Mouse (Mus musculus) lung, adult 2 months (tissue): ENCODE results near the gene Tgfbr2. TPM values are rescaled to one million over a fixed set of nuclear protein-coding genes. Genes with fewer than 3 reads are reported as not detected.

Experiments used
- DNase-seq: peaks from one replicate; pipeline ENCODE4 v3.0.0; 2022
- H3K4me1 ChIP-seq: fragments of 200-500 bp; 2 replicates; pipeline ENCODE4 v1.6.1; 2011; ENCODE audit warnings: low read length; ENCODE audit not compliant: control insufficient read depth, insufficient read depth
- H3K4me3 ChIP-seq: fragments of 200-500 bp; replicated peaks from 2 replicates; pipeline ENCODE3; 2011; ENCODE audit warnings: low read depth, mild to moderate bottlenecking, control low read depth, low read length; ENCODE audit errors: extremely low read depth
- CTCF ChIP-seq: fragments of 200-500 bp; IDR thresholded peaks from 2 replicates; pipeline ENCODE4 v1.5.1; 2011; ENCODE audit warnings: mild to moderate bottlenecking, low read length, control low read depth; ENCODE audit not compliant: insufficient read depth
- POLR2A ChIP-seq: fragments of 200-500 bp; IDR thresholded peaks from 2 replicates; pipeline ENCODE4 v1.6.1; 2011; ENCODE audit warnings: low read depth, mild to moderate bottlenecking, control low read depth, low read length, borderline replicate concordance; ENCODE audit errors: extremely low read depth
- whole genome bisulfite sequencing: fragments of 180-500 bp; shearing (Covaris S2); methylation state at CpG from one replicate; pipeline ENCODE4 v1.1.7; 2018; 5-methylcytosine and 5-hydroxymethylcytosine counted together
- polyA plus RNA-seq: library from polyadenylated mRNA; depleted of rRNA; stranded (reverse); fragments of >200 nt; gene quantifications from 2 replicates; pipeline ENCODE4 v1.2.3, GENCODE M21; 2012

Tgfbr2 gene
- polyA plus RNA-seq, 1 experiment, result 146 TPM

GRCm38 (mm10) chr9:116104770-116105169, 70.4 kb downstream of the Tgfbr2 start:
- TF ChIP-seq POLR2A, result no peak
- DNase-seq, result no peak
- Histone ChIP-seq H3K4me1 (0 out of 2 replicates have a peak, but pooled peaks cover 2% of the 10 kb centered on the region), H3K4me3 (no peak overlapping the region)
- WGBS, result 80% methylated on average over 17 of the region's 17 CpGs

DNA sequence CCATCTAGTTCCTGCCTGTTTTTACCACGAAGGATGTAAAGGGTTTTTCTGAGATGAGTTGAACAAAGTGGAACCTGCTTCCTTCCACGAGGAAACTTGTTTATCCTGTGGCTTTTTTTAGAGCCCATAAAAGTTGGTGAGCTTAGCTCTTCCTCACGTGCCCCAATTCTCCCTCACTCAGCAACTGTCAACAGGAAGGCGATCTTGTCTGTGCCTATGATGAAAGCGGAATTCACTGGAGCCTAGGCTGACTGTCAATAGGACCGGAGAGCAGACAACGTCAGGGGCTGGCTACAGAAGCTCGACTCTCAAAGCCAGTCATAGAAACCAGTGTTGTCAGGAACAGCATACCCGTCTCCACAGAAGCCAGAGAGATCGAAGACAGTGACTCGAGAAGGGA, 73.3 kb downstream of the Tgfbr2 start:
- DNase-seq, result no peak
- WGBS, result 38% methylated on average over 11 of the region's 11 CpGs

GRCm38 (mm10) chr9:116100015-116100414, 75.1 kb downstream of the Tgfbr2 start:
- WGBS, result 62% methylated on average over 9 of the region's 9 CpGs
- no peak for DNase-seq

More for the DNA sequence above, 73.3 kb downstream of the Tgfbr2 start:
- Histone ChIP-seq H3K4me1 (peaks cover 8% of the 10 kb centered on the region; the same call in 1 of the 2 replicates), H3K4me3 (no peak overlapping the region)
- TF ChIP-seq POLR2A, result no peak
- no peak for TF ChIP-seq CTCF

DNA sequence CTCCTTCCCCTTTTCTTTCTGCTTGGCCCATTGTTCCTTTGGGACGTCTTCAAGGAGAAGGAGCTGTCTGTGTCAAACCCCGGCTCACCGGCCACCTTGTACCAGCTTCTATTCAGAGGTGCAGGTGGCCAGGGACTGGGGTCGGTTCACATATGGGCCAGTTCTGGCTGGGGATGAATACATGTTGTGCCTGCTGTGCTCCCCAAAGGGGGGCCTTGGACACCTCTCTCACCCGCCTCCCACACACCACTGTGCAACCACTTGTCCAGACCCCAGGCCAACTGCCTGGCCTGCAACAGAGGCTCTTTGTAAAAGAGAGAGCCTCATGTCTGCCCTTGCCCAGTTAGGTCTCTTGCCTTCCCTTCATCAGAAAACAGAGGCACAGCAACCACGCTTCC, 75.6 kb downstream of the Tgfbr2 start:
- TF ChIP-seq POLR2A (no peak), CTCF (no peak)
- 82% methylated on average over 6 of the region's 6 CpGs for WGBS
- Histone ChIP-seq H3K4me1 (peaks cover 8% of the 10 kb centered on the region; the same call in 1 of the 2 replicates), H3K4me3 (no peak overlapping the region)
- no peak for DNase-seq

More at GRCm38 (mm10) chr9:116100015-116100414, 75.1 kb downstream of the Tgfbr2 start:
- TF ChIP-seq CTCF (no peak), POLR2A (no peak)
- Histone ChIP-seq H3K4me1 (peaks cover 8% of the 10 kb centered on the region; the same call in 1 of the 2 replicates), H3K4me3 (no peak overlapping the region)

DNA sequence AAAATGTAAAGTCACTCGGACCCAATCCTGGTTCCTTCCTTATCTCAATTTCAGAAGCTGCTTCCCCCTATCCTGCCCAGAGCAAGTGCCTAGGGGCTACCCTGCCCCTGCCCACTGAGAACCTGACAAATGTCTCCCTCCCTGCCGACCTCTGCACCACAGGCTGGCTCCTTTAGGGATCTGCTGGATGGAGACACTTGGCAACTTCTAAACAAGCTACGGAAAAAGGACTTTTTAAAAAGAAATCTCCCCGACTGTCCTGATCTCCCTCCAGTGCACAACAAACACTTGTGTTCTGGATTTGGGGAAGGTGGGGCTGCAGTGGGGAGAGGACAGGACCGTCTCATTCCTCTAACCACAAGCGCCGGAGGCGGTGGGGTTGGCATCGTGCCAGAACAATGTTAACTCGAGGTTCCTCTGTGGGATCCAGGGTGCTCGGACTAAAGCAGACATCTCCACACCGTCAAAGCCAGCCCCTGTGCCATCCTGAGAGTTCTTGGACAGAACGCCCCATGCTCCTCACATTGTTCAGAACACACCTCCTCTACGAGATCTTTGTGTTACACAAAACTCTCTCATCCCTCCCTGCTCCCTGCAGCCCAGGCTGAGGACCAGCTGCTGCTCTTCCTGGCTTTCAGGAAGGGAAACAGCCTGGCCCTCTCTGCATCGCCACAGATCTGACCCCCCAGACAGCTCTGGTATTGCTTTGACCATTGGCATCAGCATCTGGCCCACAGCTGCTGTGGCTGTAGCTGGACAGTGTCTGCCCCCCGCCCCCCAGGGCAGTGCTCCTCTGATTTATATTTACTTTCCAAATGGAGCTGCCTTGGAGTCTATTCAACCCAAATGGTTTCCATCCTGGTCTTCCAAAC, 76.2 kb downstream of the Tgfbr2 start:
- Histone ChIP-seq H3K4me1 (peaks cover 8% of the 10 kb centered on the region; the same call in 1 of the 2 replicates), H3K4me3 (no peak overlapping the region)
- peak; percentile 42 for DNase-seq
- 40% methylated on average over 16 of the region's 16 CpGs for WGBS
- TF ChIP-seq CTCF (no peak), POLR2A (no peak)

- WGBS, result 37% methylated on average over 5 of the region's 5 CpGs
- Histone ChIP-seq H3K4me1 (peaks cover 6% of the 10 kb centered on the region), H3K4me3 (no peak overlapping the region)
- TF ChIP-seq POLR2A, result no peak
- no peak for TF ChIP-seq CTCF
- DNase-seq, result no peak
Observed at GRCm38 (mm10) chr9:116091921-116092320, 83.2 kb downstream of the Tgfbr2 start.

GRCm38 (mm10) chr9:116091101-116091841, 83.9 kb downstream of the Tgfbr2 start:
- 75% methylated on average over 7 of the region's 7 CpGs for WGBS
- DNase-seq, result no peak
- TF ChIP-seq CTCF (no peak), POLR2A (no peak)
- Histone ChIP-seq H3K4me3 (no peak overlapping the region), H3K4me1 (peaks cover 6% of the 10 kb centered on the region)

GRCm38 (mm10) chr9:116090296-116090695, 84.9 kb downstream of the Tgfbr2 start:
- DNase-seq, result no peak
- H3K4me1 ChIP-seq, result peaks cover 6% of the 10 kb centered on the region
- WGBS, result 83% methylated on average over 9 of the region's 9 CpGs
- TF ChIP-seq CTCF (no peak), POLR2A (no peak)
- no peak overlapping the region for H3K4me3 ChIP-seq

DNA sequence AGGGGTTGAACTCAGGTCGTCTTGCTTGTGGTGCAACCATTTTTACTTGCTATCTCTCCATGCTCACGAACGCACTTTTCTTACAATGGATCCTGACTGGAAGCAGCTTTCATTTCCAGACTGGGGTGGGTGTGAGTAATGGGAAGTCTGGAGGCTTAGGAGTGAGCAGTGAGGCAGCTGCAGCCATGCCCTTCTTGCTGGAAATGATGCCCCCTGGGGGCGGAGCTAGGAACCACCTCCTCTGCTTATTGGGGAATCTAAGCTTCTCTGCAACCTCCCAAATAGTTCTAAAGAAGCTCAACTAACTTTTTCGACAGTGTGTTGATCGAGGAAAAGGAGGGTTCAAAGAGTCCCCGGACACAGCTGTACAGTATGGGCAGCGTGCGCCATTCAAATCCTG, 86.2 kb downstream of the Tgfbr2 start:
- no peak for DNase-seq
- TF ChIP-seq POLR2A (no peak), CTCF (peak; percentile 48)
- WGBS, result 88% methylated on average over 9 of the region's 9 CpGs
- H3K4me3 ChIP-seq, result no peak overlapping the region
- H3K4me1 ChIP-seq, result peaks cover 13% of the 10 kb centered on the region
